ENCODE assay signal across 32 mouse cellular contexts in genomic region chr11:107748243-107749035, GRCm38 (mm10). TPM values are rescaled to one million over a fixed set of nuclear protein-coding genes. Genes with fewer than 3 reads are reported as not detected.
DNase-seq lines count a peak whose midpoint lies in the region; ATAC-seq and TF ChIP-seq lines count a peak whose summit lies in the region.
"Had no signal": no experiment of that assay in that cellular context is flagged by ENCODE, and none has a peak within 500 bp of the region (broad histone marks: within the 10 kb centered on the region; RNA-seq: fewer than 3 reads in every experiment).

No protein-coding gene starts in this region.

- no peak for TF ChIP-seq CTCF in C2C12 (IDR thresholded peaks at IDR 0.05; ENCODE audit: control insufficient read depth, insufficient read depth, insufficient read length)

- no peaks in the 10 kb centered on the region for H3K79me3 ChIP-seq in C2C12 (ENCODE audit: low read depth)

- H3K4me1 ChIP-seq in megakaryocyte, embryonic 14.5 days = peaks cover 54% of the 10 kb centered on the region
- H3K4me1 ChIP-seq: embryonic facial prominence, embryonic 10.5 days; embryonic facial prominence, embryonic 13.5 days had no signal

- peaks cover 11% of the 10 kb centered on the region for H3K9me3 ChIP-seq in megakaryocyte, embryonic 14.5 days
- H3K9me3 ChIP-seq: embryonic facial prominence, embryonic 10.5 days; embryonic facial prominence, embryonic 13.5 days; hindbrain, embryonic 10.5 days had no signal

- DNase-seq in 3134 (ENCODE audit: extremely low read depth, insufficient read length, low spot score) = peak; percentile 20
- DNase-seq in Muller cell, postnatal 12 days (ENCODE audit: inconsistent ontology term) = peak; percentile 70
- no peak for DNase-seq in cerebellum, postnatal 36 days
- no peak for DNase-seq in heart, postnatal 25 days (ENCODE audit: low spot score)
- DNase-seq: adrenal gland, postnatal 10 days; adrenal gland, postnatal 36 days; cerebellum, adult 11 months; cerebellum, adult 2 months; cerebellum, adult 9-11 months; cerebellum, postnatal 25 days; embryo, embryonic 11 days; forebrain, postnatal 0 days; gastrocnemius, adult 2 months; gastrocnemius, postnatal 14 days; heart, adult 11 months; heart, postnatal 36 days had no signal

- H3K4me3 ChIP-seq in megakaryocyte, embryonic 14.5 days (replicated peaks) = peak overlapping the region; percentile 71
- no peak overlapping the region for H3K4me3 ChIP-seq in C2C12 (ENCODE audit: insufficient read depth, poor library complexity, severe bottlenecking)
- H3K4me3 ChIP-seq: embryonic facial prominence, embryonic 10.5 days; embryonic facial prominence, embryonic 13.5 days; gastrocnemius, adult 2 months; hindbrain, embryonic 10.5 days had no signal

- peaks cover 2% of the 10 kb centered on the region for H3K36me3 ChIP-seq in megakaryocyte, embryonic 14.5 days (replicated peaks; ENCODE audit: low read length)
- no peaks in the 10 kb centered on the region for H3K36me3 ChIP-seq in C2C12 (ENCODE audit: control insufficient read depth, insufficient read depth)
- H3K36me3 ChIP-seq: embryonic facial prominence, embryonic 10.5 days; embryonic facial prominence, embryonic 13.5 days had no signal

- intact Hi-C loops in heart, postnatal 25 days (cut with DNase I) = no loop called here

- no peak for ATAC-seq in megakaryocyte, adult 5-6 weeks (ENCODE audit: poor library complexity, severe bottlenecking)
- ATAC-seq in erythroblast, adult 5-6 weeks (replicated peaks; ENCODE audit: low FRiP score, poor library complexity, severe bottlenecking) = no peak
- ATAC-seq: forebrain, embryonic 14.5 days; forebrain, postnatal 0 days; hindbrain, postnatal 0 days; inflammation-experienced regulatory T-cells, adult 6 months; intestine, embryonic 16.5 days; Patski had no signal

- H3ac ChIP-seq in C2C12 (ENCODE audit: control insufficient read depth, insufficient read length, low read depth) = no peak overlapping the region

- no peaks in the 10 kb centered on the region for H3K79me2 ChIP-seq in C2C12 (ENCODE audit: control insufficient read depth, insufficient read depth)

- H3K27me3 ChIP-seq in megakaryocyte, embryonic 14.5 days (replicated peaks) = peaks cover 18% of the 10 kb centered on the region
- no peaks in the 10 kb centered on the region for H3K27me3 ChIP-seq in C2C12 (ENCODE audit: control insufficient read depth, insufficient read depth, insufficient read length)
- H3K27me3 ChIP-seq: embryonic facial prominence, embryonic 13.5 days; Patski had no signal

TF ChIP-seq in C2C12, 6 proteins besides CTCF, POLR2A, EP300 and RAD21:
- TF ChIP-seq MYOD1 (IDR thresholded peaks at IDR 0.05; ENCODE audit: control insufficient read depth, insufficient read length, low read depth) (no peak), CEBPB (IDR thresholded peaks at IDR 0.05; ENCODE audit: low read depth) (no peak), USF1 (IDR thresholded peaks at IDR 0.05; ENCODE audit: low read depth) (peak; percentile 81), FOSL1 (IDR thresholded peaks at IDR 0.05; ENCODE audit: insufficient read depth, low read length, poor library complexity, severe bottlenecking) (no peak)

RNA-seq across cellular contexts. Expression of gene Cacng1, which starts 32.1 kb away (rescaled TPM):
- not detected in 2 replicates for polyA plus RNA-seq in megakaryocyte, embryonic 14.5 days (2012; ENCODE audit: insufficient read depth, low replicate concordance)
- total RNA-seq in megakaryocyte, adult 5-6 weeks (2015) = not detected in 2 replicates
- not detected in 2 replicates for total RNA-seq in megakaryocyte, adult 5-6 weeks (2017)
- 158 TPM for polyA plus RNA-seq in C2C12 (2012; fragmentation: generic; extraction: Trizol)
- total RNA-seq in erythroblast, adult 5-6 weeks (2015; ENCODE audit: low replicate concordance) = not detected in 2 replicates
- total RNA-seq in erythroblast, adult 5-6 weeks (2017; ENCODE audit: low replicate concordance) = not detected in 2 replicates
- total RNA-seq in heart, postnatal 25 days (2021) = not detected
- total RNA-seq: heart, postnatal 36 days had no signal
- polyA plus RNA-seq: embryonic facial prominence, embryonic 10.5 days; forebrain, embryonic 11.5 days; heart, embryonic 11.5 days; heart, postnatal 0 days; inflammation-experienced regulatory T-cells, adult 6 months; intestine, embryonic 16.5 days had no signal

RNA-seq across cellular contexts. Expression of gene Cacng4, which starts 45.9 kb away (rescaled TPM):
- polyA plus RNA-seq in megakaryocyte, embryonic 14.5 days (2012; ENCODE audit: insufficient read depth, low replicate concordance) = 0.09 TPM in 1 of 2 replicates, not detected in the other
- total RNA-seq in megakaryocyte, adult 5-6 weeks (2015) = not detected in 2 replicates
- total RNA-seq in megakaryocyte, adult 5-6 weeks (2017) = not detected in 2 replicates
- 0.74 TPM for polyA plus RNA-seq in C2C12 (2012; fragmentation: generic; extraction: Trizol)
- not detected in 2 replicates for total RNA-seq in erythroblast, adult 5-6 weeks (2015; ENCODE audit: low replicate concordance)
- not detected in 2 replicates for total RNA-seq in erythroblast, adult 5-6 weeks (2017; ENCODE audit: low replicate concordance)
- under 1 TPM in 1 of 2 experiments, not detected in 1; 0.16 TPM for total RNA-seq in heart, postnatal 25 days (2021)
- total RNA-seq: gastrocnemius, adult 2 months; heart, adult 8-10 months had no signal
- polyA plus RNA-seq: inflammation-experienced regulatory T-cells, adult 6 months had no signal

Comparison
In these comparisons a context has a peak if more than half of its experiments do, and no peak if none do; other contexts are left out.
1. DNase-seq: peak in 3134 (single experiment) and Muller cell, postnatal 12 days (single experiment); none in cerebellum, postnatal 36 days (0 of 2) and heart, postnatal 25 days (single experiment).